ENCODE assay signal across 9 mouse cellular contexts in the genomic region with DNA sequence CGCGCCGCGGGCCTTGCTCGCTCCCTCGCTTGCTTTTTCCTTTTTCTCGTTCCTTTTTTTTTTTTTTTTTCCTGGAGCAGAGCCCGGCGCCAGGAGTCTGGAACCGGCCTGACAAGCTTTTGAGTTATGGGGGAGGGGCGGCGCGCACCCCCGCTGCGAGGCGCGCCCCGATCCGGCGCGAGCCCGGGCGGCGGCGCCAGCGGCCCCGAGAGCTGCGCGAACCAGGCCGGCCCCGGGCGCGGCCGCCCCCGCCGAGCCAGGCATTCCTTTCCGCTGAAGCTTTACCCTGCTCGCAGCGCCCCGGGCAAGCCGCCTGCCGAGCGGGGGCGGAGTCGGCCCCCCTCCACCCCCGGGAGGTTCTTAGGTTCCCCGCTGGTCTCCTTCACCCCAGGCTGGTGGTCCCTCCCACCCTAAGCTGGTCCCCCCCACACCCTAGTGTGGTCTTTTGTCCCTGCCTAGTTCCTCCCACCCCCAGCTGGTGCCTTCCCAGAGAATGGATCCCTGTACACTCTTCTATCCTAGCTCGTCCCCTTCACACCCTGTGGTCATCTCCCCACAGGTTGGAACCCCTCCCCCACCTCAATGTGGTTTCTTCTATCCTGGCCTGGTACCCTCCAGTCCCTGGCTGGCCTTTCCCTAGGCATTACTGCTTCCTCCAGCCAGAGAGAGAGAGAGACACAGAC.
A peak's percentile ranks its signal among the peaks of the same experiment; 100 is the strongest.
DNase-seq lines count a peak whose midpoint lies in the region; ATAC-seq and TF ChIP-seq lines count a peak whose summit lies in the region.
"Had no signal": no experiment of that assay in that cellular context is flagged by ENCODE, and none has a peak within 500 bp of the region (broad histone marks: within the 10 kb centered on the region; RNA-seq: fewer than 3 reads in every experiment).

No protein-coding gene starts in this region.

- peak overlapping the region; percentile 75 for H3K27ac ChIP-seq in heart, adult 2 months
- peak overlapping the region; percentile 77 for H3K27ac ChIP-seq in liver, embryonic 12.5 days
- peak overlapping the region; percentile 99 for H3K27ac ChIP-seq in neural tube, embryonic 13.5 days (replicated peaks)
- H3K27ac ChIP-seq: macrophage had no signal

- no peaks in the 10 kb centered on the region for H3K36me3 ChIP-seq in heart, adult 2 months (ENCODE audit: control insufficient read depth, insufficient read depth, low read length)
- no peaks in the 10 kb centered on the region for H3K36me3 ChIP-seq in liver, embryonic 12.5 days
- H3K36me3 ChIP-seq in neural tube, embryonic 13.5 days, result no peaks in the 10 kb centered on the region

- intact Hi-C loops in heart, adult 2 months (cut with DNase I), result no loop called here

- H3K4me3 ChIP-seq in heart, adult 2 months, result peak overlapping the region; percentile 67
- H3K4me3 ChIP-seq in liver, embryonic 12.5 days, result peak overlapping the region; percentile 41
- H3K4me3 ChIP-seq in neural tube, embryonic 13.5 days, result peak overlapping the region; percentile 34

- peak overlapping the region; percentile 85 for H3K9ac ChIP-seq in heart, adult 2 months (ENCODE audit: low read depth, low read length)
- H3K9ac ChIP-seq in liver, embryonic 12.5 days, result peak overlapping the region; percentile 53
- H3K9ac ChIP-seq in neural tube, embryonic 13.5 days, result peak overlapping the region; percentile 76

- DNase-seq in ovary, adult 18-20 months (ENCODE audit: low spot score), result peak; percentile 78
- DNase-seq in ovary, postnatal 10 days (ENCODE audit: low spot score), result no peak
- DNase-seq in embryo, embryonic 9.5 days (ENCODE audit: extremely low spot score), result peak; percentile 85
- peak; percentile 86 to 90 for DNase-seq in heart, adult 2 months
- peak; percentile 89 for DNase-seq in kidney, adult 11 months
- DNase-seq in thymus, postnatal 4 days, result peak; percentile 68

- TF ChIP-seq CTCF in heart, adult 2 months (IDR thresholded peaks at IDR 0.05), result no peak

- 0 out of 2 replicates have a peak, but pooled peaks have one; percentile 13 for ATAC-seq in liver, embryonic 12.5 days
- ATAC-seq in neural tube, embryonic 13.5 days (ENCODE audit: low read depth), result peak; percentile 47

- TF ChIP-seq POLR2A in heart, adult 2 months (IDR thresholded peaks at IDR 0.05; ENCODE audit: insufficient read depth, low read depth, low read length), result no peak

- no peaks in the 10 kb centered on the region for H3K79me2 ChIP-seq in heart, adult 2 months (replicated peaks; ENCODE audit: control insufficient read depth, insufficient read depth, low read length)

- peaks cover 19% of the 10 kb centered on the region for H3K4me1 ChIP-seq in heart, adult 2 months (ENCODE audit: control insufficient read depth, insufficient read depth, low read length)
- peaks cover 46% of the 10 kb centered on the region for H3K4me1 ChIP-seq in liver, embryonic 12.5 days
- H3K4me1 ChIP-seq in neural tube, embryonic 13.5 days (replicated peaks), result peaks cover 69% of the 10 kb centered on the region

- H3K27me3 ChIP-seq in heart, adult 2 months (ENCODE audit: control insufficient read depth, insufficient read depth, low read length), result no peaks in the 10 kb centered on the region
- peaks cover 72% of the 10 kb centered on the region for H3K27me3 ChIP-seq in liver, embryonic 12.5 days (replicated peaks)
- no peaks in the 10 kb centered on the region for H3K27me3 ChIP-seq in neural tube, embryonic 13.5 days

- TF ChIP-seq EP300 in heart, adult 2 months (IDR thresholded peaks at IDR 0.05; ENCODE audit: insufficient read depth, low read depth, low read length), result no peak

- H3K9me3 ChIP-seq in liver, embryonic 12.5 days (replicated peaks), result no peaks in the 10 kb centered on the region
- no peaks in the 10 kb centered on the region; the same call in 1 of the 2 replicates for H3K9me3 ChIP-seq in neural tube, embryonic 13.5 days

- H3K4me2 ChIP-seq in liver, embryonic 12.5 days, result peak overlapping the region; percentile 73
- peak overlapping the region; percentile 65 for H3K4me2 ChIP-seq in neural tube, embryonic 13.5 days

- WGBS in heart, adult 2 months, result 1% methylated on average over 48 of the region's 48 CpGs
- WGBS in liver, embryonic 12.5 days (ENCODE audit: insufficient replicate concordance), result 2% methylated on average over 48 of the region's 48 CpGs
- WGBS in neural tube, embryonic 13.5 days, result under 1% methylated on average over 44 of the region's 48 CpGs
